Mouse (Mus musculus): Measurements from ENCODE around the gene Rtl6. TPM values are rescaled to one million over a fixed set of nuclear protein-coding genes. Genes with fewer than 3 reads are reported as not detected.

Gene Rtl6
- polyA plus RNA-seq, 2 experiments, result 13.4 to 16.9 TPM

- no peaks in the 10 kb centered on the region for H3K36me3 ChIP-seq (ENCODE audit: control insufficient read depth, insufficient read depth, low read length)
- no peaks in the 10 kb centered on the region for H3K9me3 ChIP-seq (ENCODE audit: control insufficient read depth, low read length)
- H3K4me2 ChIP-seq (replicated peaks; ENCODE audit: low read depth, low read length, severe bottlenecking), result no peak overlapping the region
- WGBS, result 67% methylated on average over 8 of the region's 8 CpGs
- H3K4me1 ChIP-seq (ENCODE audit: control insufficient read depth, insufficient read depth, low read length), result no peaks in the 10 kb centered on the region
- TF ChIP-seq POLR2A (IDR thresholded peaks at IDR 0.05; ENCODE audit: borderline replicate concordance, extremely low read depth, insufficient read depth, insufficient read length), result no peak
- DNase-seq (ENCODE audit: low spot score) (no peak), ATAC-seq (ENCODE audit: low FRiP score, low read depth) (no peak)
- H3K27me3 ChIP-seq (ENCODE audit: control insufficient read depth, insufficient read depth, low read length), result no peaks in the 10 kb centered on the region
- no peak overlapping the region for H3K4me3 ChIP-seq (replicated peaks; ENCODE audit: low read length)
- no peak overlapping the region for H3K27ac ChIP-seq (replicated peaks; ENCODE audit: low read depth, low read length)
- H3K9ac ChIP-seq (ENCODE audit: low read depth, low read length, severe bottlenecking), result no peak overlapping the region
Observed at GRCm38 (mm10) chr15:84518540-84518939, 39.1 kb downstream of the Rtl6 start.

DNA sequence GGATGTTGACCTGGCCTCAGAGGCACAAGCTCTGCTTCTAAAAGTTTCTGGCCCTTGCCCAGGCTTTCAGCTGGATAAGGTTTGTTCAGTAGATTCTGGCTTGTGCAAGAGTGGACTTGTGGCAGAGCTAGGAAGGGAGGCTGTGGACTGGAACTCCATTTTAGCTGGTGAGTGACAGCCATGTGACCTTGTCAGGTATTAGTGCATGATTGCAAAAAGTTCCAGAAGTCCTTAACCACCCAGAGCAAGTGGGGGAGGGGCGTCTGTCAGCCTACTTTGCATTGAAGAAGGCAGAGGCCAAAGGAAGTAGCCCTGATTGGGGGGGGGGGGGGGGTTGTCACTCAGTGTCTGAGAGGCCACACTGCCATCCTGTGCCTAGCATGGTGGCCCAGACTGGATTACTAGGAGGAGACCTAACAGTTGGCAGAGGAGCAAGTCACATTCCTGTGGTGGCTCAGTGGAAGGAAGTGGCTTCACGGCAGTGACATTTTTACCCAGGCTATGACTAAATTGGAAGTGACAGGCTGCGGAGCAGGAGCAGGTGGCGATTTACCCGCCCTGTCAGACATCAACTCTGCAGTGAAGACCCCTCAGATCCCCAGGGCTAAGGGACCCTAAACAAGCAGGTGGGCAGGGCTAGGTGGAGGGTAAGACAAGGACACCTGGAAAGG, 44.9 kb downstream of the Rtl6 start:
- Histone ChIP-seq H3K9me3 (ENCODE audit: control insufficient read depth, low read length) (no peaks in the 10 kb centered on the region), H3K9ac (ENCODE audit: low read depth, low read length, severe bottlenecking) (no peak overlapping the region), H3K36me3 (ENCODE audit: control insufficient read depth, insufficient read depth, low read length) (no peaks in the 10 kb centered on the region), H3K27ac (replicated peaks; ENCODE audit: low read depth, low read length) (no peak overlapping the region), H3K4me3 (replicated peaks; ENCODE audit: low read length) (no peak overlapping the region), H3K4me1 (ENCODE audit: control insufficient read depth, insufficient read depth, low read length) (0 out of 2 replicates have a peak, but pooled peaks cover 3% of the 10 kb centered on the region), H3K4me2 (replicated peaks; ENCODE audit: low read depth, low read length, severe bottlenecking) (no peak overlapping the region), H3K27me3 (ENCODE audit: control insufficient read depth, insufficient read depth, low read length) (no peaks in the 10 kb centered on the region)
- ATAC-seq (ENCODE audit: low FRiP score, low read depth) (no peak), DNase-seq (ENCODE audit: low spot score) (no peak)
- no peak for TF ChIP-seq POLR2A (IDR thresholded peaks at IDR 0.05; ENCODE audit: borderline replicate concordance, extremely low read depth, insufficient read depth, insufficient read length)
- 58% methylated on average over 5 of the region's 5 CpGs for WGBS

DNA sequence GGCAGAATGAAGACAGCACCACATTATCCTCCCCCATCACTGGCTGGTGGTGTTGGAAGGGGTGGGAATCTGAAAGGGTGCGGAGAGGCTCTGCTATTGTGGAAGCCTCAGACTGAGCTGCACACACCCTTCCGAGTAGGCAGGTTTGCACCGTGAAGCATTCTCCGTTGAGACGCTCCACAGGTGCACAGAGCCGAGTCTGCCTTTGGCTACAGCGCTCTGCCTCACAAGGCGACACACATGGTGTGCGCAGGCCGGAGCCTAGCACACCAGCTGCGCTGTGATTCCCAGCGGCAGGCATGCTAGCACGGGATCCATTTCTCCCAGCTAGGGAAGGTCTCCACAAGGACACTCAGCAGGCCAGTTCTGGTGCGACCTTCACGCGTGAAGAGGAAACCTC, 47.6 kb downstream of the Rtl6 start:
- Histone ChIP-seq H3K36me3 (ENCODE audit: control insufficient read depth, insufficient read depth, low read length) (no peaks in the 10 kb centered on the region), H3K4me3 (replicated peaks; ENCODE audit: low read length) (no peak overlapping the region), H3K27ac (replicated peaks; ENCODE audit: low read depth, low read length) (no peak overlapping the region), H3K4me1 (ENCODE audit: control insufficient read depth, insufficient read depth, low read length) (0 out of 2 replicates have a peak, but pooled peaks cover 3% of the 10 kb centered on the region), H3K9ac (ENCODE audit: low read depth, low read length, severe bottlenecking) (no peak overlapping the region), H3K9me3 (ENCODE audit: control insufficient read depth, low read length) (no peaks in the 10 kb centered on the region), H3K4me2 (replicated peaks; ENCODE audit: low read depth, low read length, severe bottlenecking) (no peak overlapping the region), H3K27me3 (ENCODE audit: control insufficient read depth, insufficient read depth, low read length) (no peaks in the 10 kb centered on the region)
- DNase-seq (ENCODE audit: low spot score) (no peak), ATAC-seq (ENCODE audit: low FRiP score, low read depth) (0 out of 2 replicates have a peak, but pooled peaks have one; percentile 34)
- 63% methylated on average over 16 of the region's 16 CpGs for WGBS
- TF ChIP-seq POLR2A (IDR thresholded peaks at IDR 0.05; ENCODE audit: borderline replicate concordance, extremely low read depth, insufficient read depth, insufficient read length), result no peak

DNA sequence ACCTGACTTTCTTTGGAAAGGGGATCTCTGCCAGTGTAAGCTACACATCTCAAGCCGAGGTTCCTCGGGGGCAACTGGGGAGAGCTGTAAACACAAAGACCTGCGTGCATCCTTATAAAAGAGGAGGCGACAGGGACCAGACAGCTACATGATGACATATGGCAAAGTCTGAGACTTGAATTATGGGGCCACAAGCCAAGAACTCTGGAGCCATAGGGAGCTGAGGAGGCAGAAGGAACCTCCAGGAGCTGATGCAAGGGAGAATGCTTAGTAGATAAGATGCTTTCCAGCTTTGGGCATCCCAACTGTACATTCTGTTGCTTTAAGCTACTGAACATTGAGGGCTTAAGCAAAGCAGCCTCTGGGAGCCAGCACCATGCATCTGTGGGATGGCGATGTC, 48.5 kb downstream of the Rtl6 start:
- DNase-seq (ENCODE audit: low spot score), result no peak
- no peak for TF ChIP-seq POLR2A (IDR thresholded peaks at IDR 0.05; ENCODE audit: borderline replicate concordance, extremely low read depth, insufficient read depth, insufficient read length)
- no peak overlapping the region for H3K4me3 ChIP-seq (replicated peaks; ENCODE audit: low read length)
- 57% methylated on average over 5 of the region's 5 CpGs for WGBS
- H3K4me1 ChIP-seq (ENCODE audit: control insufficient read depth, insufficient read depth, low read length), result 0 out of 2 replicates have a peak, but pooled peaks cover 3% of the 10 kb centered on the region
- no peaks in the 10 kb centered on the region for H3K9me3 ChIP-seq (ENCODE audit: control insufficient read depth, low read length)
- H3K27me3 ChIP-seq (ENCODE audit: control insufficient read depth, insufficient read depth, low read length), result no peaks in the 10 kb centered on the region
- H3K4me2 ChIP-seq (replicated peaks; ENCODE audit: low read depth, low read length, severe bottlenecking), result no peak overlapping the region
- H3K27ac ChIP-seq (replicated peaks; ENCODE audit: low read depth, low read length), result no peak overlapping the region
- H3K36me3 ChIP-seq (ENCODE audit: control insufficient read depth, insufficient read depth, low read length), result no peaks in the 10 kb centered on the region
- no peak overlapping the region for H3K9ac ChIP-seq (ENCODE audit: low read depth, low read length, severe bottlenecking)
- no peak for ATAC-seq (ENCODE audit: low FRiP score, low read depth)

GRCm38 (mm10) chr15:84506026-84506425, 51.6 kb downstream of the Rtl6 start:
- DNase-seq (ENCODE audit: low spot score) (no peak), ATAC-seq (ENCODE audit: low FRiP score, low read depth) (no peak)
- Histone ChIP-seq H3K4me1 (ENCODE audit: control insufficient read depth, insufficient read depth, low read length) (0 out of 2 replicates have a peak, but pooled peaks cover 3% of the 10 kb centered on the region), H3K27me3 (ENCODE audit: control insufficient read depth, insufficient read depth, low read length) (no peaks in the 10 kb centered on the region), H3K4me2 (replicated peaks; ENCODE audit: low read depth, low read length, severe bottlenecking) (no peak overlapping the region), H3K4me3 (replicated peaks; ENCODE audit: low read length) (no peak overlapping the region), H3K36me3 (ENCODE audit: control insufficient read depth, insufficient read depth, low read length) (no peaks in the 10 kb centered on the region), H3K9me3 (ENCODE audit: control insufficient read depth, low read length) (no peaks in the 10 kb centered on the region), H3K9ac (ENCODE audit: low read depth, low read length, severe bottlenecking) (no peak overlapping the region), H3K27ac (replicated peaks; ENCODE audit: low read depth, low read length) (no peak overlapping the region)
- TF ChIP-seq POLR2A (IDR thresholded peaks at IDR 0.05; ENCODE audit: borderline replicate concordance, extremely low read depth, insufficient read depth, insufficient read length), result no peak
- WGBS, result 78% methylated on average over 10 of the region's 10 CpGs

Data from limb, embryonic 14.5 days (tissue).